Mouse (Mus musculus) WW6 (cell line): ENCODE data around the gene Tcp10a.
"Not testable (repeated sequence)": the region's sequence is repeated elsewhere in the genome, so short reads cannot be mapped to it uniquely, and the experiment has no call there.

ENCODE experiments used
- DNase-seq: peaks from one replicate; pipeline ENCODE4 v3.0.0-alpha.2; 2013; ENCODE audit warnings: low read depth, low spot score

Tcp10a gene

GRCm38 (mm10) chr17:7324346-7324745, at the start of gene Tcp10a:
TSS of gene Tcp10a (plus strand) at chr17:7324646.
- not testable (repeated sequence) for DNase-seq

GRCm38 (mm10) chr17:7278702-7279242, 45.7 kb upstream of the Tcp10a start:
- DNase-seq: no peak

- no peak for DNase-seq
Measured at GRCm38 (mm10) chr17:7279251-7279650, 45.2 kb upstream of the Tcp10a start.

GRCm38 (mm10) chr17:7284297-7284910, 40.0 kb upstream of the Tcp10a start:
- no peak for DNase-seq

- no peak for DNase-seq
Measured at GRCm38 (mm10) chr17:7285292-7285691, 39.2 kb upstream of the Tcp10a start.

GRCm38 (mm10) chr17:7286422-7287050, 37.9 kb upstream of the Tcp10a start:
- no peak for DNase-seq

- DNase-seq: no peak
Measured at GRCm38 (mm10) chr17:7292012-7292684, 32.3 kb upstream of the Tcp10a start.

GRCm38 (mm10) chr17:7306278-7307196, 17.9 kb upstream of the Tcp10a start:
- DNase-seq: not testable (repeated sequence)

- not testable (repeated sequence) for DNase-seq
Measured at GRCm38 (mm10) chr17:7315693-7316382, 8.6 kb upstream of the Tcp10a start.

- not testable (repeated sequence) for DNase-seq
Measured at GRCm38 (mm10) chr17:7319789-7320188, 4.7 kb upstream of the Tcp10a start.

GRCm38 (mm10) chr17:7326415-7326814, 2.0 kb downstream of the Tcp10a start:
- not testable (repeated sequence) for DNase-seq

- not testable (repeated sequence) for DNase-seq
Measured at GRCm38 (mm10) chr17:7332745-7333144, 8.3 kb downstream of the Tcp10a start.

- DNase-seq: not testable (repeated sequence)
Measured at GRCm38 (mm10) chr17:7337381-7337780, 12.9 kb downstream of the Tcp10a start.

GRCm38 (mm10) chr17:7348765-7349164, 24.3 kb downstream of the Tcp10a start:
- DNase-seq: not testable (repeated sequence)

GRCm38 (mm10) chr17:7352596-7352995, 28.1 kb downstream of the Tcp10a start, which contains the start of gene Ttll2:
TSS of gene Ttll2 (minus strand) at chr17:7352696.
- DNase-seq: not testable (repeated sequence)

GRCm38 (mm10) chr17:7359806-7360205, 35.4 kb downstream of the Tcp10a start:
- DNase-seq: not testable (repeated sequence)

GRCm38 (mm10) chr17:7360749-7361465, 36.5 kb downstream of the Tcp10a start:
- not testable (repeated sequence) for DNase-seq

- DNase-seq: not testable (repeated sequence)
Measured at GRCm38 (mm10) chr17:7365615-7366014, 41.2 kb downstream of the Tcp10a start.

- not testable (repeated sequence) for DNase-seq
Measured at GRCm38 (mm10) chr17:7366265-7366664, 41.8 kb downstream of the Tcp10a start.
